In the genomic region with DNA sequence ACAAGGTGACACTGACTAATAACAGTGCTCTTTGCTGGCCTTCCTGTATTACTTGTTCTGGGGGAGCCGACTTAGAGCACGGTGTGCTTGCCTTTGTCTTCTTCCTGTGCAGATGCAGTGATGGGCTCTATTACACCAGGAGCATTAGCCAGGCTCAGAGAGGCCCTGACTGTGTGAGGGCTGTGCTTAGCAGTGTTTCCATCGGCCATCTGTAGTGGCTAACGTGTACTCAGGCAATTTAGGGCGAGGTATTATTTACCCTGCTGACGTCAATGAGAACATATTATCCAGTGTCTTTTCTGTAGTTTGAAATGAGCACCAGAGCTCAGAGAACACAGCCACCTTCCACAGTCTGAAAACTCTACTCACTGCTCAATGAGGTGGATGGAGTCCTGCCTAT, we compare ENCODE assay signal across 31 mouse cellular contexts. TPM values are rescaled to one million over a fixed set of nuclear protein-coding genes. Genes with fewer than 3 reads are reported as not detected.
DNase-seq lines count a peak whose midpoint lies in the region; ATAC-seq and TF ChIP-seq lines count a peak whose summit lies in the region.
"Had no signal": no experiment of that assay in that cellular context is flagged by ENCODE, and none has a peak within 500 bp of the region (broad histone marks: within the 10 kb centered on the region; RNA-seq: fewer than 3 reads in every experiment).

No protein-coding gene starts in this region.

- DNase-seq in embryonic facial prominence, embryonic 14.5 days (ENCODE audit: low spot score), result no peak
- DNase-seq in embryonic facial prominence, embryonic 10.5 days (ENCODE audit: low spot score), result no peak
- peak; percentile 64 for DNase-seq in gastrocnemius, adult 2 months
- no peak for DNase-seq in gastrocnemius, postnatal 25 days
- DNase-seq in lung, postnatal 0 days (ENCODE audit: low spot score), result peak; percentile 23
- no peak for DNase-seq in lung, postnatal 14 days
- no peak for DNase-seq in stomach, postnatal 0 days (ENCODE audit: low spot score)
- DNase-seq in left cerebral cortex, postnatal 14 days (ENCODE audit: low spot score in 2 of 2), result no peak
- DNase-seq: adrenal gland, adult 8-10 months; adrenal gland, postnatal 14 days; adrenal gland, postnatal 36 days; B cell, adult 2 months; cerebellum, adult 11 months; cerebellum, adult 18-20 months; cerebellum, adult 8-10 months; cerebellum, adult 9-11 months; cerebellum, postnatal 14 days; cerebellum, postnatal 36 days; embryo, embryonic 11 days had no signal

- peak; percentile 48; the same call in 1 of the 2 replicates for ATAC-seq in embryonic facial prominence, embryonic 14.5 days (ENCODE audit: low read depth)
- ATAC-seq in lung, postnatal 0 days, result no peak
- peak; percentile 21; the same call in 1 of the 2 replicates for ATAC-seq in stomach, postnatal 0 days (ENCODE audit: low FRiP score, low TSS enrichment)
- ATAC-seq: activated CD4-positive, CD25-positive, alpha-beta regulatory T cell, adult 4 months; CD4-positive, CD25-positive, alpha-beta regulatory T cell, adult 4 months; forebrain, embryonic 14.5 days; forebrain, embryonic 16.5 days; Patski had no signal

- no peak for TF ChIP-seq EP300 in lung, postnatal 0 days (IDR thresholded peaks at IDR 0.05)
- TF ChIP-seq EP300 in stomach, postnatal 0 days (optimal IDR thresholded peaks at IDR 0.05), result no peak

- H3K27ac ChIP-seq in embryonic facial prominence, embryonic 14.5 days (replicated peaks; ENCODE audit: low read depth, low read length), result no peak overlapping the region
- no peak overlapping the region for H3K27ac ChIP-seq in embryonic facial prominence, embryonic 10.5 days (replicated peaks)
- H3K27ac ChIP-seq in gastrocnemius, adult 2 months, result peak overlapping the region; percentile 92
- no peak overlapping the region for H3K27ac ChIP-seq in lung, postnatal 0 days (ENCODE audit: low read length)
- H3K27ac ChIP-seq in stomach, postnatal 0 days (replicated peaks), result no peak overlapping the region; the same call in 1 of the 2 replicates
- H3K27ac ChIP-seq: embryonic facial prominence, embryonic 12.5 days; embryonic facial prominence, embryonic 15.5 days; forebrain, embryonic 10.5 days; forebrain, embryonic 12.5 days had no signal

- WGBS in embryonic facial prominence, embryonic 14.5 days, result 61% methylated on average over 6 of the region's 6 CpGs
- 75% methylated on average over 6 of the region's 6 CpGs for WGBS in embryonic facial prominence, embryonic 10.5 days
- WGBS in lung, postnatal 0 days, result 50% methylated on average over 6 of the region's 6 CpGs
- WGBS in stomach, postnatal 0 days, result 35% methylated on average over 6 of the region's 6 CpGs

- H3K4me3 ChIP-seq in embryonic facial prominence, embryonic 14.5 days (ENCODE audit: low read depth, low read length), result no peak overlapping the region
- no peak overlapping the region for H3K4me3 ChIP-seq in embryonic facial prominence, embryonic 10.5 days
- peak overlapping the region; percentile 21; the same call in 1 of the 2 replicates for H3K4me3 ChIP-seq in gastrocnemius, adult 2 months
- no peak overlapping the region for H3K4me3 ChIP-seq in lung, postnatal 0 days (ENCODE audit: low read depth, low read length)
- H3K4me3 ChIP-seq in stomach, postnatal 0 days (ENCODE audit: low read depth, low read length), result no peak overlapping the region
- H3K4me3 ChIP-seq: embryonic facial prominence, embryonic 12.5 days; embryonic facial prominence, embryonic 15.5 days; erythroblast, embryonic 14.5 days; forebrain, embryonic 10.5 days; forebrain, embryonic 12.5 days had no signal

- intact Hi-C loops in gastrocnemius, adult 2 months (cut with DNase I), result no loop called here
- intact Hi-C loops in left cerebral cortex, postnatal 14 days (cut with DNase I), result no loop called here

- H3K9me3 ChIP-seq in embryonic facial prominence, embryonic 14.5 days (ENCODE audit: control insufficient read depth, low read length), result no peaks in the 10 kb centered on the region
- H3K9me3 ChIP-seq in embryonic facial prominence, embryonic 10.5 days, result no peaks in the 10 kb centered on the region
- no peaks in the 10 kb centered on the region for H3K9me3 ChIP-seq in lung, postnatal 0 days (ENCODE audit: low read length)
- H3K9me3 ChIP-seq in stomach, postnatal 0 days (ENCODE audit: control insufficient read depth, low read length), result no peaks in the 10 kb centered on the region
- H3K9me3 ChIP-seq: embryonic facial prominence, embryonic 12.5 days; embryonic facial prominence, embryonic 15.5 days; forebrain, embryonic 10.5 days; forebrain, embryonic 12.5 days; G1E had no signal

- H3K4me2 ChIP-seq in embryonic facial prominence, embryonic 14.5 days (ENCODE audit: low read depth, low read length), result no peak overlapping the region
- H3K4me2 ChIP-seq in lung, postnatal 0 days (replicated peaks; ENCODE audit: low read depth, low read length), result no peak overlapping the region
- H3K4me2 ChIP-seq in stomach, postnatal 0 days (replicated peaks; ENCODE audit: low read depth), result no peak overlapping the region
- H3K4me2 ChIP-seq: embryonic facial prominence, embryonic 12.5 days; embryonic facial prominence, embryonic 15.5 days; forebrain, embryonic 12.5 days had no signal

- H3K27me3 ChIP-seq in embryonic facial prominence, embryonic 14.5 days (replicated peaks; ENCODE audit: control insufficient read depth, insufficient read depth, low read length), result no peaks in the 10 kb centered on the region
- H3K27me3 ChIP-seq in embryonic facial prominence, embryonic 10.5 days (replicated peaks; ENCODE audit: low read depth, poor library complexity, severe bottlenecking), result no peaks in the 10 kb centered on the region
- H3K27me3 ChIP-seq in lung, postnatal 0 days (replicated peaks; ENCODE audit: insufficient read depth, low read length), result no peaks in the 10 kb centered on the region
- no peaks in the 10 kb centered on the region for H3K27me3 ChIP-seq in stomach, postnatal 0 days (ENCODE audit: control insufficient read depth, insufficient read depth, low read length)
- H3K27me3 ChIP-seq: CH12.LX; embryonic facial prominence, embryonic 12.5 days; embryonic facial prominence, embryonic 15.5 days; forebrain, embryonic 12.5 days; Patski had no signal

- H3K9ac ChIP-seq in embryonic facial prominence, embryonic 14.5 days (ENCODE audit: low read depth, low read length), result no peak overlapping the region
- no peak overlapping the region for H3K9ac ChIP-seq in lung, postnatal 0 days (replicated peaks; ENCODE audit: low read depth)
- no peak overlapping the region for H3K9ac ChIP-seq in stomach, postnatal 0 days (ENCODE audit: low read length)
- H3K9ac ChIP-seq: embryonic facial prominence, embryonic 12.5 days; embryonic facial prominence, embryonic 15.5 days; forebrain, embryonic 12.5 days had no signal

- no peak for TF ChIP-seq CTCF in gastrocnemius, adult 2 months (IDR thresholded peaks at IDR 0.05)
- TF ChIP-seq CTCF in lung, postnatal 0 days (IDR thresholded peaks at IDR 0.05), result no peak
- no peak for TF ChIP-seq CTCF in stomach, postnatal 0 days (IDR thresholded peaks at IDR 0.05; ENCODE audit: low read depth)

- H3K36me3 ChIP-seq in embryonic facial prominence, embryonic 14.5 days (ENCODE audit: control insufficient read depth, insufficient read depth, low read length), result peaks cover 25% of the 10 kb centered on the region; the same call in 1 of the 2 replicates
- H3K36me3 ChIP-seq in embryonic facial prominence, embryonic 10.5 days (replicated peaks), result peaks cover 61% of the 10 kb centered on the region
- H3K36me3 ChIP-seq in lung, postnatal 0 days (ENCODE audit: insufficient read depth, low read length), result no peaks in the 10 kb centered on the region
- H3K36me3 ChIP-seq in stomach, postnatal 0 days (ENCODE audit: control insufficient read depth, insufficient read depth, low read length), result 0 out of 2 replicates have a peak, but pooled peaks cover 10% of the 10 kb centered on the region

- peaks cover 31% of the 10 kb centered on the region for H3K4me1 ChIP-seq in embryonic facial prominence, embryonic 14.5 days (ENCODE audit: control insufficient read depth, insufficient read depth, low read length)
- H3K4me1 ChIP-seq in embryonic facial prominence, embryonic 10.5 days, result peaks cover 21% of the 10 kb centered on the region
- peaks cover 28% of the 10 kb centered on the region; the same call in 1 of the 2 replicates for H3K4me1 ChIP-seq in lung, postnatal 0 days (ENCODE audit: insufficient read depth, low read depth, low read length)
- H3K4me1 ChIP-seq in stomach, postnatal 0 days (replicated peaks; ENCODE audit: control insufficient read depth, insufficient read depth), result peaks cover 13% of the 10 kb centered on the region

RNA-seq across cellular contexts. Expression of a gene that starts 44.1 kb away (rescaled TPM):
- 55.7 and 60.0 TPM in 2 replicates for polyA plus RNA-seq in embryonic facial prominence, embryonic 14.5 days (2014; fragmentation: Nextera tagmentation; extraction: Ambion mirVana)
- 162 and 178 TPM in 2 replicates for polyA plus RNA-seq in embryonic facial prominence, embryonic 10.5 days (2016; fragmentation: Nextera tagmentation; extraction: Ambion mirVana)
- total RNA-seq in gastrocnemius, adult 2 months (2021), result 1 to 10 TPM; 5.9 to 7.6 TPM
- total RNA-seq in gastrocnemius, postnatal 25 days (2021), result 1 to 10 TPM; 5.0 to 7.9 TPM
- polyA plus RNA-seq in lung, postnatal 0 days (2015; fragmentation: Nextera tagmentation; extraction: Ambion mirVana), result 26.0 and 28.4 TPM in 2 replicates
- 32.6 and 33.2 TPM in 2 replicates for polyA plus RNA-seq in stomach, postnatal 0 days (2015; fragmentation: Nextera tagmentation; extraction: Ambion mirVana)
- total RNA-seq in left cerebral cortex, postnatal 14 days (2021), result 10 to 100 TPM; 19.7 to 21.6 TPM

Comparison
In these comparisons a context has a peak if more than half of its experiments do, and no peak if none do; other contexts are left out.
1. DNase-seq: peak in gastrocnemius, adult 2 months (single experiment) and lung, postnatal 0 days (single experiment); none in embryonic facial prominence, embryonic 14.5 days (single experiment), embryonic facial prominence, embryonic 10.5 days (single experiment), gastrocnemius, postnatal 25 days (single experiment), lung, postnatal 14 days (single experiment), stomach, postnatal 0 days (single experiment) and left cerebral cortex, postnatal 14 days (0 of 2).